Mouse (Mus musculus) kidney, adult 18-20 months (tissue): Measurements from ENCODE around the gene Adamts20.
"Not testable (repeated sequence)": the region's sequence is repeated elsewhere in the genome, so short reads cannot be mapped to it uniquely, and the experiment has no call there.

ENCODE experiments used
- DNase-seq: peaks from one replicate; pipeline ENCODE4 v3.0.0; 2021

The Adamts20 gene

GRCm38 (mm10) chr15:94465318-94465717 lies at the start of gene Adamts20:
TSS of gene Adamts20 (minus strand) at chr15:94465418.
- no peak for DNase-seq

- DNase-seq, result no peak
Measured at GRCm38 (mm10) chr15:94503451-94504215, 38.4 kb upstream of the Adamts20 start.

DNA sequence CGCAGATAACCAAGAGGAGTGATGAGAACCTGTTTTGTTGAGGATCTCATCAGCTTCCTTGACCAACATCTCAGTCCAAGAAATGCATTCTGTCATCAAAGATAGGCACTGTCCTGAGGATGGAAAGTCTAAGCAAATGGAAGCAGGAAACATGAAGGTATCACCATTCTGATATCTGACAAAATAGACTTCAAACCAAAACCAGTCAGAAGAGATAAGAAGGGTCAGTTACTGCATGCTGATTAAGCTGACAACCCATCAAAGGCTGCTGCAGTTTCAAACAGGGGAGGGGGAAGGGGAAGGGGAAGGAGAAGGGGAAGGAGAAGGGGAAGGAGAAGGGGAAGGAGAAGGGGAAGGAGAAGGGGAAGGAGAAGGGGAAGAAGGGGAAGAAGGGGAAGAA lies 34.0 kb upstream of the Adamts20 start:
- DNase-seq, result no peak

DNA sequence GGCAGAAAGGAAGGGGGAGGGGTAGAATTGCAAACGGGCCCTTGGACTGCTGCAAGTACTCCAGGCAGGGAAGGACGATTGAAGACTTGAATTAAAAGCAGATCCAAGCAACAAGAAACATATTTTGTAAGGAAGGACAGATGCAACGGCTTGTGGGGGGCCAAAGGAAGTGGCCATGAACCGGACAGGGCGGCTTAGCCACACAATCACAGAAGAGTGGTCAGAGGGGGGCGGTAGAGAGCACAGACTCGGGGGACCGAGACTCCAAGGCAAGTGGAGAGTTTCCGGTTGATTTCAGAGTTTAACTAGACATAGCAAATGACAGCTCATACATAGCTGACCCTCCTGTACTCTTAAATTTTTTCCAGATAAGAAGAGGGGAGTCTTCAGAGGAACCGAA lies 30.7 kb upstream of the Adamts20 start:
- no peak for DNase-seq

DNA sequence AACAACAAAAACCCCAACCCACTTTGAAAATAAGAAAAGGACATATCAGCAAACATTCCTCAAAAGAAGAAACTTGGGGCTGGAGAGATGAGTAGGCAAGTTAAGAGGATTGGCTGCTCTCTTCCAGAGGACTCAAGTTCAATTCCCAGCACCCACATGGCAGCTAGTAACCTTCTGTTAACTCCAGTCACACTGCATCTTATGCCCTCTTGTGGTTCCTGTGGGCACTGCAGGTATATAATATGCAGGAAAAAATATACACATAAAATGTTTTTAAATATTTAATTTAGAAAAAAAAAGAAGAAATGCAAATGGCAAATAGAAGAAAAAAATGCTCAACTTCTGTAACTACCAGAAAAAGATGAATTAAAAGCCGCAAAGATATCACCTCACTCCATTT lies 29.2 kb upstream of the Adamts20 start:
- DNase-seq, result no peak

- no peak for DNase-seq
Measured at GRCm38 (mm10) chr15:94489433-94489832, 24.2 kb upstream of the Adamts20 start.

- not testable (repeated sequence) for DNase-seq
Measured at GRCm38 (mm10) chr15:94488028-94488427, 22.8 kb upstream of the Adamts20 start.

GRCm38 (mm10) chr15:94482555-94482954 lies 17.3 kb upstream of the Adamts20 start:
- DNase-seq, result no peak

GRCm38 (mm10) chr15:94480792-94481191 lies 15.6 kb upstream of the Adamts20 start:
- DNase-seq, result no peak

DNA sequence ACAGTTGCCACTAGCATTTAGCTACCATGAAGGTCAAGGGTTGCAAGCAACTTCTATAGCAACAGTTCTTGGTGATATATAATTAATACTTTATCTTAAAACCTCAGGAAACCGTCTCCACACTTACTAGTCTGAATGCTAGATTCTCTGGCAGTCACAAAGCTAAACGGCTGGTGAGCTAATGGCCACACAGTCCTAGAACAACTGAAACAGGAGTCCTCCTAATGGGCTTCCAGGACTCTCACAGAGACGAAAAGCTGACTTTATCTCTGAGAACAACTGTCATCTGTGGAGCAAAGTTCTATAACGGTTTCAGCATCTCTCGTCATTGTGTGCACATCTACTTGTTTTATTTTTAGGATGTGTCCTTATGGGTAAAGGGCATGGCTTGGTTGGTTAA lies 15.0 kb upstream of the Adamts20 start:
- no peak for DNase-seq

DNA sequence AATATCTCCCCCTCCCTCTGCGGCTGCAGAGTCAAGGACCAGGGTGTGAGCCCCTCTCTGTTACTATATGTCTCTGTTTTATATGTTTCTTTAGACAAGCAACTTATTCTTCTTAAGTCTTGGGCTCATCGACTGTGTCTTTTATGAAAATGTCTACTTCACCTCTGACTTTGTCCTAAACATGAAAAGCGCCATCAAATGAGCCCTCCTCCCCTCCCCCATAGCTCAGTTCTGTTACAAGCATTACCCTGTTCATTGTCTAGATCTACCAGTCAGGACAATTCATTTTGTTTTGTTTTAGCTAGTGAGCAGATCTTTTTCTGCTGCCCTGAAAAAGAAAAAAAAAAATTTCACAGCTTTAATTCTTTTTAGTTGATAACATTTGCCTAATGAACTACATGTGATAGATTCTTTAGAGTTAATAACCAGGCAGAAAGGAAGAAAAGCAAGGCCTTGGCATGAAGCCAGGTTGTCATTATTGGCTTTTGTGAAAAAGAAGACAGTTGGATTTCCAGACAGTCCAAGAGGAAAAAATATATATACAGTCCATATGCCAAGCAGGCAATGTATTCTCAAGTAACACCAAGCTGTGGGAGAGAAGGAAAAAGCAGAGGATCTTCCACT lies 14.4 kb upstream of the Adamts20 start:
- no peak for DNase-seq

GRCm38 (mm10) chr15:94478706-94479105 lies 13.5 kb upstream of the Adamts20 start:
- no peak for DNase-seq

GRCm38 (mm10) chr15:94477287-94477686 lies 12.1 kb upstream of the Adamts20 start:
- no peak for DNase-seq

- no peak for DNase-seq
Measured at GRCm38 (mm10) chr15:94475975-94476374, 10.8 kb upstream of the Adamts20 start.

DNA sequence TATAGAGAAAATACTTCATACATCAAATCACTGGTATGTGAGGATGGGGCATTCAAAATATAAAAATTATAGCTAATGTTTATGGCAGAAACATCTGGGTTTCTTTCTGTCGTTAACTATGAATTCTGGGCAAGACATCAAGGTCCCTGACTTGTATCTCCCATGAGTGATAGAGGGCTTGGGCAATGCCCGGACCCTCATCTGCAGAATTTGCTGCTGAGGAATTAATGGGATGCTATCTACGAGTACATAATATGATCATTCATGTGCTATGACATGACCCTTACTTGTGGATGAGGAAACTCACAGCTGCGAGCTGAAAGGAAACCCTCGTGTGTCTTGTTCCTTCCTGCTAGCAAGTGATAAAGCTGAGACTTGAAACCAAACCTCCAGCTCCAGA lies 5.1 kb upstream of the Adamts20 start:
- DNase-seq, result no peak

DNA sequence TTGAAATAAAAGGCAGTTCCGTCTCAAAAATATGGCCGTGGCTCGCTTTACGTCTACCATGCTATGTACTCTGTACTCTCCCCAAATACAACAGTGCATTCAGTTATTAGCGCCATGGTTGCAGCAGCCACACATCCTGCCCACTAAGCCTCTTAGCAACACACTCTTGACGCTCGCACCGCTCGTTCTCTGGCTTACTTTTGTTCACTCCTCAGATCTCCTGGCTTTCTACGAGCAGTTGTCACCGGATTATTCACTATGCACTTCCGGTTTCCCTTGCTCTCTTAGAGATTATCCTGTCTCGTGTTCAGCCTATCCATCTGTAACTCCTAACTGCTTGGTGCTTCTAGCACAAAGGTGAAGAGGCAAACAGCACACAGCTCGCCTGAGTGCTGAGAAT lies 337 bp downstream of the Adamts20 start:
- no peak for DNase-seq

- no peak for DNase-seq
Measured at GRCm38 (mm10) chr15:94463251-94463650, 2.0 kb downstream of the Adamts20 start.

- DNase-seq, result no peak
Measured at GRCm38 (mm10) chr15:94462206-94462605, 3.0 kb downstream of the Adamts20 start.

DNA sequence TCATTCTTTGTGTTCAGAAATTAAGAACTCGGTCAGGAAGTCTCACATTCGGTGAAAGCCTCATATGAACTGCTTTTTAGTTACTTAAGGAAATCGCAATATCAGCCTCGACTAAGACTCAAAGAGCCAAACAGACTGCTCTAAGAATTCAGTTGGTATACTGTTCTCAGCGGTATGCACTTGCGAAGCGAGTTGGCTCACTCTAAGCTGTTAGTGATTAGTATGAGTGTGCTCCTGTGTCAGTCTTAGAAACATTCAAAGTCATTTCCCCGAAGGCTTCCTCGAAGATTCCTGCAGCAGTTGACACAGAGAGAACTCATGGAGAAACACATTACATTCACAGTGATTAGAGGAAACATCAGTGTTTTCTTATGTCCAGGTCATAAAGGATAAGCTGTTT lies 4.1 kb downstream of the Adamts20 start:
- DNase-seq, result no peak

GRCm38 (mm10) chr15:94457636-94458390 lies 7.4 kb downstream of the Adamts20 start:
- no peak for DNase-seq

DNA sequence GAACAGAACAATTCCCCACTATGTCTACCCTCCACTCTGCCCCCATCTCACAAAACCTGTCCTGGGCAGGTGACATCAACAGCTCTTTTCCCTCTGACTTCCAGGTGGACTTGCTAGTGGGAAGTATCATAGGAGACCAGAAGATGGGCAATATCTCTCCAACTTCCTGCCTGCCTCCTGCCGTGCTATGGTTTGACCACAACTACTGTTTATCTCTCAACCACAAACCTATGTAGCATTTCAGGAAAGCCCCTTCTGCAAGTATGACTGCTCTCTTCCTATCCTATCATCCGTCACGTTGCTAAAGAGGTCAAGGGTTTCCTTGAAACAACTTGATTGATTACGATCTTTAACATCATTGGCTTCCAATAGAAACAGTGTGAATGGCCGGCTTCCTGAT lies 12.4 kb downstream of the Adamts20 start:
- DNase-seq, result no peak

DNA sequence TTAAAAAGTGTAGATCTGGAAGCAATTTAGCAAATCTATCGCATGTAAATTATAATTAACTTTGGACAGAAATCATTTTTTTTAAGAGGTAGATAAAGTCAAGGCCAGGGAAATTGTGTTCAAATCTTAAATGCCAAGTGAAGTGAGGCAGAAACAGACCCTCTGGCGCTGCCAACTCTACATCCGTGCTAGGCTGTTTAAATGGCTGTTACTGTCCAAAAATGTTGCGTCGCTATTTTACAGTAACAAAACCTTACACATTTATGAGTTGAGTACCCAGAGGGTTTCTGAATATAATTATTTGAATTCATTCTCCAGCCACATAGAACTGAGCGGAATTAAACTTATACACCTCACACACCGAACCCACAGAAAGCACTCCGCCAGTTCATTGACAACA lies 13.6 kb downstream of the Adamts20 start:
- DNase-seq, result no peak

- DNase-seq, result no peak
Measured at GRCm38 (mm10) chr15:94444437-94445136, 20.6 kb downstream of the Adamts20 start.
